Mouse (Mus musculus): ENCODE data around the gene Olfr1395.

GRCm38 (mm10) chr11:49111000-49111399, 31.1 kb upstream of the Olfr1395 start:
- no peak for TF ChIP-seq CTCF (IDR thresholded peaks at IDR 0.05; ENCODE audit: borderline replicate concordance, insufficient read depth, low read length)
- no peak for TF ChIP-seq POLR2A (IDR thresholded peaks at IDR 0.05; ENCODE audit: low read depth, low read length)

Measured in embryonic fibroblast, embryonic 13.5 days (primary cell).